Mouse (Mus musculus): ENCODE data around the gene Itgb6. TPM values are rescaled to one million over a fixed set of nuclear protein-coding genes. Genes with fewer than 3 reads are reported as not detected.
A peak's percentile ranks its signal among the peaks of the same experiment; 100 is the strongest.

Itgb6 gene
- polyA plus RNA-seq, 1 experiment from 2014 or later, result 8.6 TPM

DNA sequence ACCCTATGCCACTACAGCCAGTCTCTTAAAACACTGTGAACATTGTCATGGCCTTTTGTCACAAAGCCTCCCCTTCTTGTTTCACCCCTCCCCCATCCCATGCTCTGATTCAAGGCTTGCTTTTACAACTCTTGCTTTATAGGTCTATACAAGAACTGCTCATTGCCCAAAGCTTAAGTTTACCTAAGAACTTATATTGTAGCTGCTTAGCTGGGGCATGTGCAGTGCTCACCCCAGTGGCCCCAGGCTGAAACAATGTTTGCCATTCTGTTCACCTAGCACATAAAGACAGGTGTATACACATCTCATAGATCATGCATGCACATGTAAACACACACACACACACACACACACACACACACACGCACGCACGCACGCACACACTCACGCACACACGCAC is 25.9 kb downstream of the Itgb6 start:
- no peak for ATAC-seq (ENCODE audit: low FRiP score, low TSS enrichment)
- peak overlapping the region; percentile 78 for H3K27ac ChIP-seq (replicated peaks)
- H3K9me3 ChIP-seq (ENCODE audit: control insufficient read depth, low read length), result no peaks in the 10 kb centered on the region
- no peaks in the 10 kb centered on the region for H3K36me3 ChIP-seq (ENCODE audit: control insufficient read depth, insufficient read depth, low read length)
- WGBS, result 89% methylated on average over 6 of the region's 6 CpGs
- peaks cover 7% of the 10 kb centered on the region; the same call in 1 of the 2 replicates for H3K4me1 ChIP-seq (replicated peaks; ENCODE audit: control insufficient read depth, insufficient read depth)
- TF ChIP-seq CTCF (IDR thresholded peaks at IDR 0.05; ENCODE audit: low read depth) (no peak), EP300 (optimal IDR thresholded peaks at IDR 0.05) (no peak)
- no peak overlapping the region for H3K4me2 ChIP-seq (replicated peaks; ENCODE audit: low read depth)
- H3K4me3 ChIP-seq (ENCODE audit: low read depth, low read length), result no peak overlapping the region
- no peaks in the 10 kb centered on the region for H3K27me3 ChIP-seq (ENCODE audit: control insufficient read depth, insufficient read depth, low read length)
- H3K9ac ChIP-seq (ENCODE audit: low read length), result no peak overlapping the region
- no peak for DNase-seq (ENCODE audit: low spot score)

DNA sequence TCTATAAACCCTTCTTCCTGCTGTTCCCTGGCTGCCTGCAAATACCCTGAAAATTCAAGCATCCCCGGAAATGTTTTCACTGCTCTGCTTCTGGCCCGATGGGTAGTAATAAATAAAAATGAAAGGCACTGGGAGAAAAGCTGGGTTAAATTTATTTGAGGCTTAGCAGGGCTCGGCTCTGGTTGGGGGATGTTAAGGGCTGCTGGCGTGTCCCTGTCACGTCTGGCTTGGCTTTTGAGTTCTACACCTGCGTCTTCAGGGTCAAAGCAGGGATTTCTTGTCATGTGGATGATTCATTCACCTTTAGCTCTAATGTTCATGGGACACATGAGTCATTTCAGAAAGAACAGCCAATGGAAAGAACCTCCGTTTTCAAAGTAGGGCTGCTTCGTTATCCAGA is 26.7 kb downstream of the Itgb6 start:
- ATAC-seq (ENCODE audit: low FRiP score, low TSS enrichment) (peak; percentile 41; the same call in 1 of the 2 replicates), DNase-seq (ENCODE audit: low spot score) (no peak)
- Histone ChIP-seq H3K4me2 (replicated peaks; ENCODE audit: low read depth) (no peak overlapping the region), H3K9me3 (ENCODE audit: control insufficient read depth, low read length) (no peaks in the 10 kb centered on the region), H3K4me1 (replicated peaks; ENCODE audit: control insufficient read depth, insufficient read depth) (peaks cover 7% of the 10 kb centered on the region; the same call in 1 of the 2 replicates), H3K9ac (ENCODE audit: low read length) (no peak overlapping the region), H3K36me3 (ENCODE audit: control insufficient read depth, insufficient read depth, low read length) (no peaks in the 10 kb centered on the region), H3K27ac (replicated peaks) (peak overlapping the region; percentile 78), H3K27me3 (ENCODE audit: control insufficient read depth, insufficient read depth, low read length) (no peaks in the 10 kb centered on the region), H3K4me3 (ENCODE audit: low read depth, low read length) (no peak overlapping the region)
- WGBS, result 32% methylated on average over 8 of the region's 8 CpGs
- TF ChIP-seq CTCF (IDR thresholded peaks at IDR 0.05; ENCODE audit: low read depth), result no peak
- TF ChIP-seq EP300 (optimal IDR thresholded peaks at IDR 0.05), result no peak

- H3K4me3 ChIP-seq (ENCODE audit: low read depth, low read length), result no peak overlapping the region
- TF ChIP-seq EP300 (optimal IDR thresholded peaks at IDR 0.05) (no peak), CTCF (IDR thresholded peaks at IDR 0.05; ENCODE audit: low read depth) (no peak)
- ATAC-seq (ENCODE audit: low FRiP score, low TSS enrichment) (peak; percentile 83), DNase-seq (ENCODE audit: low spot score) (no peak)
- WGBS, result 69% methylated on average over 8 of the region's 8 CpGs
- H3K4me1 ChIP-seq (replicated peaks; ENCODE audit: control insufficient read depth, insufficient read depth), result peaks cover 7% of the 10 kb centered on the region; the same call in 1 of the 2 replicates
- H3K4me2 ChIP-seq (replicated peaks; ENCODE audit: low read depth), result no peak overlapping the region
- H3K27me3 ChIP-seq (ENCODE audit: control insufficient read depth, insufficient read depth, low read length), result no peaks in the 10 kb centered on the region
- no peak overlapping the region for H3K9ac ChIP-seq (ENCODE audit: low read length)
- no peaks in the 10 kb centered on the region for H3K36me3 ChIP-seq (ENCODE audit: control insufficient read depth, insufficient read depth, low read length)
- H3K27ac ChIP-seq (replicated peaks), result peak overlapping the region; percentile 59
- H3K9me3 ChIP-seq (ENCODE audit: control insufficient read depth, low read length), result no peaks in the 10 kb centered on the region
These were observed 27.9 kb downstream of the Itgb6 start for GRCm38 (mm10) chr2:60694563-60694962.

GRCm38 (mm10) chr2:60692239-60692638 is 30.2 kb downstream of the Itgb6 start:
- Histone ChIP-seq H3K4me2 (replicated peaks; ENCODE audit: low read depth) (no peak overlapping the region), H3K27me3 (ENCODE audit: control insufficient read depth, insufficient read depth, low read length) (no peaks in the 10 kb centered on the region), H3K4me1 (replicated peaks; ENCODE audit: control insufficient read depth, insufficient read depth) (0 out of 2 replicates have a peak, but pooled peaks cover 2% of the 10 kb centered on the region), H3K4me3 (ENCODE audit: low read depth, low read length) (no peak overlapping the region), H3K9ac (ENCODE audit: low read length) (no peak overlapping the region), H3K9me3 (ENCODE audit: control insufficient read depth, low read length) (no peaks in the 10 kb centered on the region), H3K27ac (replicated peaks) (no peak overlapping the region), H3K36me3 (ENCODE audit: control insufficient read depth, insufficient read depth, low read length) (no peaks in the 10 kb centered on the region)
- ATAC-seq (ENCODE audit: low FRiP score, low TSS enrichment), result peak; percentile 66
- 53% methylated on average over 5 of the region's 5 CpGs for WGBS
- peak; percentile 61 for DNase-seq (ENCODE audit: low spot score)
- no peak for TF ChIP-seq CTCF (IDR thresholded peaks at IDR 0.05; ENCODE audit: low read depth)
- TF ChIP-seq EP300 (optimal IDR thresholded peaks at IDR 0.05), result no peak

DNA sequence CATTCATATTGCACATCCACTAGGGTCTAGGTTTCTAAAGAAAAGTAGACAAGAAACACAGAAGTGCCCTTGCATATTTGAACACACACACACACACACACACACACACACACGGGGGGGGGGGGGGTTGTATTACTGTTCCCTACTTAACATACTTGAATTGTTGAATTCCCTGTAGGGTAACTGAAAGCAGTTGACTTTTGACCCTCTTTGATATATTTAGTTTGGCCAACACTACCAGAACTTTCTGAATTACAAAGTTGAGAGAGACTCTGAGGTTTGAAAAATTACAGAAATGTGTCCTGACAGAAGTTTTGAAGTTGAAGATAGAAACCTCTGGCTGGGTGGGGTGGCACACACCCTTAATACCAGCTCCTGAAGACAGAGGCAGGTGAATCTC is 32.2 kb downstream of the Itgb6 start:
- WGBS, result 53% methylated on average over 1 of the region's 1 CpGs
- H3K4me3 ChIP-seq (ENCODE audit: low read depth, low read length), result no peak overlapping the region
- no peaks in the 10 kb centered on the region for H3K27me3 ChIP-seq (ENCODE audit: control insufficient read depth, insufficient read depth, low read length)
- DNase-seq (ENCODE audit: low spot score) (no peak), ATAC-seq (ENCODE audit: low FRiP score, low TSS enrichment) (no peak)
- H3K4me1 ChIP-seq (replicated peaks; ENCODE audit: control insufficient read depth, insufficient read depth), result 0 out of 2 replicates have a peak, but pooled peaks cover 2% of the 10 kb centered on the region
- TF ChIP-seq EP300 (optimal IDR thresholded peaks at IDR 0.05) (no peak), CTCF (IDR thresholded peaks at IDR 0.05; ENCODE audit: low read depth) (no peak)
- H3K9ac ChIP-seq (ENCODE audit: low read length), result no peak overlapping the region
- H3K36me3 ChIP-seq (ENCODE audit: control insufficient read depth, insufficient read depth, low read length), result no peaks in the 10 kb centered on the region
- H3K4me2 ChIP-seq (replicated peaks; ENCODE audit: low read depth), result no peak overlapping the region
- H3K27ac ChIP-seq (replicated peaks), result no peak overlapping the region
- no peaks in the 10 kb centered on the region for H3K9me3 ChIP-seq (ENCODE audit: control insufficient read depth, low read length)

DNA sequence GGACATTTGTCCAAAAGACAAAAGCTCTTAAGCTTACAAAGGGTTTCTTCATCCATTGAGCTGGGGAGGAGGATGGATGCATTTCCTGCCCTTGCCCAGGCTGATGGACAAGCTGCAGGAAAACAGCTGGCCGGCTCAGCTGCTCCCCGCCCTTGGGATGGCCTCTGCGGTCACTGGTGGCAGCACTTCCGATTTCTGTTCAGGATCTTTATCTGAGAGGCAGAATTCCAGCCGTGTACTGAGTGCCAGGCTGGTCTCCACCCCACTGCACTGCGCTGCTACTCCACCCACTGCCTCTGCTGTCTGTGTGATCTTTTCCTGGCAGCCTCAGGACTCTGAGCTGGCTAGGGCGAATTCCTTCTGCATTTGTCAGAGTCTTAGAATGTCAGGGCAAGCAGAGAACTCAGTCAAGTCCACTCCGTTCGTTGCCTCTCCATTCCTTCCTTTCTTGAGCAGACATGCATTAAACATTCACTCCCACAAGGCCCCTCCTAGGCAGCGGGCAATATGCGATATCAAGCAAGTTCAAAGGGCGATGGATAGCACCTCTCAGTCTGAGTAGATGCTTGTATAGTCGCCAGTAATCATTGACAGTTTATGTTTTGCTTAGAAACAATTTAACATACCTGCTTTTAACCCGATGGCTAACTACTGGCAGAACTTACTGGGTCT is 33.4 kb downstream of the Itgb6 start:
- H3K9ac ChIP-seq (ENCODE audit: low read length), result no peak overlapping the region
- H3K4me1 ChIP-seq (replicated peaks; ENCODE audit: control insufficient read depth, insufficient read depth), result 0 out of 2 replicates have a peak, but pooled peaks cover 2% of the 10 kb centered on the region
- 15% methylated on average over 14 of the region's 14 CpGs for WGBS
- H3K27me3 ChIP-seq (ENCODE audit: control insufficient read depth, insufficient read depth, low read length), result no peaks in the 10 kb centered on the region
- ATAC-seq (ENCODE audit: low FRiP score, low TSS enrichment), result peak; percentile 93
- no peaks in the 10 kb centered on the region for H3K9me3 ChIP-seq (ENCODE audit: control insufficient read depth, low read length)
- H3K27ac ChIP-seq (replicated peaks), result peak overlapping the region; percentile 65; the same call in 1 of the 2 replicates
- no peak overlapping the region for H3K4me3 ChIP-seq (ENCODE audit: low read depth, low read length)
- no peaks in the 10 kb centered on the region for H3K36me3 ChIP-seq (ENCODE audit: control insufficient read depth, insufficient read depth, low read length)
- DNase-seq (ENCODE audit: low spot score), result peak; percentile 70
- peak overlapping the region; percentile 29 for H3K4me2 ChIP-seq (replicated peaks; ENCODE audit: low read depth)
- TF ChIP-seq CTCF (IDR thresholded peaks at IDR 0.05; ENCODE audit: low read depth) (peak; percentile 9; the same call in 1 of the 2 replicates), EP300 (optimal IDR thresholded peaks at IDR 0.05) (no peak)
